In the genomic region with DNA sequence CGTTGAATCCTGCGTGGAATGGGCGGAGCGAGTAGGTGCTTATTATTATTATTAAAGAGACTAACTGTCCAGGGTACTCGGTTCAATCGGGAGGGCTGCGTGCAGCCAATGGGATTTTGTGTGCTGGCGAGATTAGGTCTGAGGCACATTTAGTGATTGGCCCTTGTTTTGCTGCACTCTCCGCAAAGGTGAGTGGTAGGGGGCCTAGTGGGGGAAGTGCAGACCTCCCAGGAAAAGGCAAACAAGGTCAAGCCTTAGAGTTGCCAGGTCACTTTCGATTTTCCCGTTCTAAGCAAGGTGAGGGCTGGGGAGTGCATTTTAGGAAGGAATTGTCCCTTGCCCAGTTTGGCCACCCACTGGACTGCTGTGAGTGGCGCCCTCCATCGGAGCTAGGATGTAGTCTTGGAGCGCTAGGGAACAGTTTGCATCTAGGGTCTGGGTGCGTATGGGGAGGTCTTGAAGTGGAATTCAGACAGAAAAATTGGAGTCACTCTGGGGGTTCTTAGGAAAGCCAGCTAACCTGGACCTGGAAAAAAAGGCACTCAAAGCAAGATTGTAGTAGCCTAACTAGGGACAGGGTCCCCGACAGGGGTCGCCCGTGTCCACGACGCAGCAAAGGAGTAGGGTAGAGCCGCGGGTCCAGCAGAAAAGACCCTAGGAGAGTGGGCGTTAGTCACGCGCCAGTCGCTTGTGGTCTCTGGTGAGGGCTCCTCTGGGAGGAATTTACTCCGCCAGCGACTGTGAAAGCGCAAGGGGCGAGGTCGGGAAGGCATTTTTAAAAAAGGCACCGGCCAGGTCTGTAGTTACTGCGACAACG, we compare ENCODE assay signal across 8 mouse cellular contexts. TPM values are rescaled to one million over a fixed set of nuclear protein-coding genes. Genes with fewer than 3 reads are reported as not detected.
DNase-seq lines count a peak whose midpoint lies in the region; ATAC-seq and TF ChIP-seq lines count a peak whose summit lies in the region.

No protein-coding gene starts in this region.

- ATAC-seq in forebrain, embryonic 11.5 days (replicated peaks; ENCODE audit: low FRiP score), result peak; percentile 71
- peak; percentile 61; the same call in 1 of the 2 replicates for ATAC-seq in intestine, embryonic 14.5 days (replicated peaks; ENCODE audit: low FRiP score, low TSS enrichment, low read depth)
- no peak for ATAC-seq in liver, postnatal 0 days
- no peak; the same call in 1 of the 2 replicates for ATAC-seq in frontal cortex, adult (ENCODE audit: low TSS enrichment)

- H3K4me1 ChIP-seq in forebrain, embryonic 11.5 days (replicated peaks; ENCODE audit: control insufficient read depth, insufficient read depth, low read length), result peaks cover 13% of the 10 kb centered on the region; the same call in 1 of the 2 replicates
- peaks cover 10% of the 10 kb centered on the region; the same call in 1 of the 2 replicates for H3K4me1 ChIP-seq in intestine, embryonic 14.5 days (replicated peaks; ENCODE audit: control insufficient read depth, insufficient read depth, low read length)
- peaks cover 26% of the 10 kb centered on the region for H3K4me1 ChIP-seq in liver, postnatal 0 days (ENCODE audit: insufficient read depth)

- peak overlapping the region; percentile 50 for H3K4me3 ChIP-seq in forebrain, embryonic 11.5 days (ENCODE audit: low read depth, low read length)
- H3K4me3 ChIP-seq in intestine, embryonic 14.5 days (ENCODE audit: low read depth, low read length), result peak overlapping the region; percentile 62
- H3K4me3 ChIP-seq in liver, postnatal 0 days (ENCODE audit: low read depth, low read length), result peak overlapping the region; percentile 58

- H3K27ac ChIP-seq in forebrain, embryonic 11.5 days (ENCODE audit: low read depth, low read length), result no peak overlapping the region
- no peak overlapping the region for H3K27ac ChIP-seq in intestine, embryonic 14.5 days (ENCODE audit: low read depth)
- H3K27ac ChIP-seq in liver, postnatal 0 days (ENCODE audit: low read depth), result no peak overlapping the region

- TF ChIP-seq CTCF in liver, postnatal 0 days (IDR thresholded peaks at IDR 0.05; ENCODE audit: low read depth), result peak; percentile 47

- no peaks in the 10 kb centered on the region for H3K9me3 ChIP-seq in forebrain, embryonic 11.5 days (ENCODE audit: control insufficient read depth, low read length)
- no peaks in the 10 kb centered on the region for H3K9me3 ChIP-seq in intestine, embryonic 14.5 days (ENCODE audit: control insufficient read depth, low read length)
- H3K9me3 ChIP-seq in liver, postnatal 0 days (ENCODE audit: low read length), result no peaks in the 10 kb centered on the region

- H3K36me3 ChIP-seq in forebrain, embryonic 11.5 days (ENCODE audit: control insufficient read depth, insufficient read depth, low read length), result no peaks in the 10 kb centered on the region
- no peaks in the 10 kb centered on the region for H3K36me3 ChIP-seq in intestine, embryonic 14.5 days (ENCODE audit: control insufficient read depth, insufficient read depth, low read length)
- no peaks in the 10 kb centered on the region for H3K36me3 ChIP-seq in liver, postnatal 0 days (replicated peaks; ENCODE audit: insufficient read depth, low read length)

- peak; percentile 30 for DNase-seq in layer of hippocampus, adult 11-12 months (ENCODE audit: low spot score)
- no peak for DNase-seq in layer of hippocampus, adult 9-10 months (ENCODE audit: low spot score)
- peak; percentile 10 for DNase-seq in T-cell, adult 2 months (ENCODE audit: low spot score)
- DNase-seq in forebrain, embryonic 11.5 days (ENCODE audit: low spot score), result peak; percentile 84
- DNase-seq in intestine, embryonic 14.5 days (ENCODE audit: low spot score), result peak; percentile 81
- peak; percentile 33 for DNase-seq in liver, postnatal 0 days
- peak; percentile 72 for DNase-seq in retina, postnatal 1 day

- WGBS in forebrain, embryonic 11.5 days, result under 1% methylated on average over 34 of the region's 34 CpGs
- under 1% methylated on average over 34 of the region's 34 CpGs for WGBS in intestine, embryonic 14.5 days
- 1% methylated on average over 34 of the region's 34 CpGs for whole genome bisulfite sequencing in liver, postnatal 0 days (ENCODE audit: insufficient replicate concordance)

- TF ChIP-seq EP300 in liver, postnatal 0 days (IDR thresholded peaks at IDR 0.05; ENCODE audit: low read depth), result no peak

- peak overlapping the region; percentile 49 for H3K9ac ChIP-seq in forebrain, embryonic 11.5 days (ENCODE audit: low read length)
- H3K9ac ChIP-seq in intestine, embryonic 14.5 days (ENCODE audit: low read length), result peak overlapping the region; percentile 43; the same call in 1 of the 2 replicates
- no peak overlapping the region for H3K9ac ChIP-seq in liver, postnatal 0 days (replicated peaks)

- H3K4me2 ChIP-seq in forebrain, embryonic 11.5 days (ENCODE audit: low read depth, low read length, severe bottlenecking), result peak overlapping the region; percentile 89
- H3K4me2 ChIP-seq in intestine, embryonic 14.5 days (ENCODE audit: low read length), result peak overlapping the region; percentile 100
- peak overlapping the region; percentile 93 for H3K4me2 ChIP-seq in liver, postnatal 0 days (ENCODE audit: low read depth, low read length)

- peaks cover 51% of the 10 kb centered on the region for H3K27me3 ChIP-seq in forebrain, embryonic 11.5 days (ENCODE audit: control insufficient read depth, insufficient read depth, low read length)
- H3K27me3 ChIP-seq in intestine, embryonic 14.5 days (replicated peaks; ENCODE audit: control insufficient read depth, insufficient read depth, low read length), result peaks cover 59% of the 10 kb centered on the region
- H3K27me3 ChIP-seq in liver, postnatal 0 days (ENCODE audit: insufficient read depth, low read length), result peaks cover 64% of the 10 kb centered on the region

RNA-seq across cellular contexts. Expression of a gene that starts 4.1 kb away (rescaled TPM):
- 1.3 and 1.8 TPM in 2 replicates for polyA plus RNA-seq in forebrain, embryonic 11.5 days (2014; fragmentation: Nextera tagmentation; extraction: Ambion mirVana)
- 1.6 and 2.2 TPM in 2 replicates for polyA plus RNA-seq in intestine, embryonic 14.5 days (2014; fragmentation: Nextera tagmentation; extraction: Ambion mirVana)
- polyA plus RNA-seq in liver, postnatal 0 days (2015; fragmentation: Nextera tagmentation; extraction: Ambion mirVana), result 0.25 and 0.39 TPM in 2 replicates

Comparison
In these comparisons a context has a peak if more than half of its experiments do, and no peak if none do; other contexts are left out.
1. ATAC-seq: peak in forebrain, embryonic 11.5 days (single experiment) and intestine, embryonic 14.5 days (single experiment); none in liver, postnatal 0 days (single experiment) and frontal cortex, adult (single experiment).
2. Peak in every context shown above with its lines, with median percentiles within 50 percentile points of each other: H3K4me2 ChIP-seq and H3K4me3 ChIP-seq.